Mouse (Mus musculus): ENCODE results near the gene Iqsec1.

GRCm38 (mm10) chr6:90912768-90913167 lies 75.7 kb downstream of the Iqsec1 start:
- TF ChIP-seq POLR2A (IDR thresholded peaks at IDR 0.05; ENCODE audit: low read depth, low read length), result no peak
- no peak for TF ChIP-seq MAX (IDR thresholded peaks at IDR 0.05; ENCODE audit: low read length)
- TF ChIP-seq E2F4 (IDR thresholded peaks at IDR 0.05; ENCODE audit: insufficient replicate concordance, low read depth, low read length), result no peak
- no peak for TF ChIP-seq CTCF (conservative IDR thresholded peaks at IDR 0.05 in 1 of 2, IDR thresholded peaks at IDR 0.05 in 1 of 2; ENCODE audit: low read depth in 2 of 2, low read length in 2 of 2)
- no peak for TF ChIP-seq MAZ (IDR thresholded peaks at IDR 0.05; ENCODE audit: low read depth, low read length)
- TF ChIP-seq ZC3H11A (IDR thresholded peaks at IDR 0.05; ENCODE audit: low read depth, low read length), result no peak
- no peak for TF ChIP-seq UBTF (IDR thresholded peaks at IDR 0.05; ENCODE audit: low read depth, low read length)
- no peak for TF ChIP-seq ZKSCAN1 (IDR thresholded peaks at IDR 0.05; ENCODE audit: borderline replicate concordance, low read depth, low read length)
- no peak for TF ChIP-seq EP300 (IDR thresholded peaks at IDR 0.05; ENCODE audit: low read length)
- no peak for TF ChIP-seq POLR2AphosphoS2 (IDR thresholded peaks at IDR 0.05; ENCODE audit: low read depth, low read length)
- TF ChIP-seq RCOR1 (conservative IDR thresholded peaks at IDR 0.05; ENCODE audit: low read depth, low read length), result no peak
